Mouse (Mus musculus) C3H10T1/2 (cell line): Measurements from ENCODE around the gene Vtn. TPM values are rescaled to one million over a fixed set of nuclear protein-coding genes. Genes with fewer than 3 reads are reported as not detected.

Experiments used
- polyA plus RNA-seq, 2 experiments: library from polyadenylated mRNA; unstranded; fragments of >200 nt; fragmentation: generic; extraction: Trizol; gene quantifications; one replicate each; pipeline ENCODE4 v1.2.1; 2012; ENCODE audit warnings: missing spikeins in 2 of 2

The Vtn gene
- under 1 TPM in 1 of 2 experiments, not detected in 1; 0.09 TPM for polyA plus RNA-seq

DNA sequence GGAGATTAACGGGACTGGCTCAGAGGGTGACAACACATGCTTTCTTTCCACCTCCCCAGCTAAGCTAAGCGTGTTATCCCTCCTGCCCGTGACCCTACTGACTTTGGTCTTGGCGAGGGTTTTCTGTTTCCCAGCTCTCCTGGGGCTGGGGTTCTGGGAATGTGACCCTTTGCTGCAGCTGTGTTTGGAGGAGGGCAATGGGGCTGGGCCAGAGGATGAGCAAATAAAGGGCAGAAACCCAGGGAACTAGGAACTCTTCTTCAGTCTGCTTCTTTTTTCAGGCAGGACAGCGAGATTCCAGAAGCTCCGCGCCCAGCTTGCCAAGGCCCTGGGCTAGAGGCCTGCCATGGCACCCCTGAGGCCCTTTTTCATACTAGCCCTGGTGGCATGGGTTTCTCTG is at the start of gene Vtn:
Gene Vtn, plus strand, starts transcription at position 88 of the 400 bp plus-strand sequence.

DNA sequence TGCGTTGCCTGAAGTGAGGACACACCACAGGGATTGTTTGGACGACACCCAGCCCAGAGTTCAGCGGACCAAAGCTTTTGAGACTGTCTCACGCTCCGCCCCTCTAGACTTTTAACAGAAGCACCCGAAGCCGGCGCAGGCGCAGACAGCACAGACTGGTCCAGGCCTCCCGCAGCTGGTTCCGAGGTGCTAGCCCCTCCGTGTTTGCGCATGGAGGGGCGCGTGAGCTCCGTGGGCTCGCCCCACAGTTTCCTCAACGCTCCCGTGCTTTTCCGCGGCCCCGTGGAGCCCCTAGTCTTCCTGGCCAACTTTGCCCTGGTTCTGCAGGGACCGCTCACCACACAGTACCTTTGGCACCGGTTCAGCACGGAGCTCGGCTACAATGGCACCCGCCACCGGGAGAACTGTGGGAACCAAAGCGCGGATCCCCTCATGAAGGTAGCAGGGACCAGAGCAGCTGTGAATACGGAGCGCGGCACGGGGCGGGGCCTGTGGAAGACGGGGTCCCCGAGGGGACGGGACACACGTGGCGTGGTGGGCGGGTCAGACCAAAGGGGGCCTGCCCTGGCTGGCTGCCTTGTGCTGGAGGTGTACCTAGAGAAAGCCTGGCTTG is 33.2 kb upstream of the Vtn start, which contains the start of gene Slc46a1:
Gene Slc46a1, plus strand, starts transcription at position 130 of the 613 bp plus-strand sequence.

GRCm38 (mm10) chr11:78497544-78498522 is 1.1 kb upstream of the Vtn start, which contains the start of gene Sarm1:
TSS of gene Sarm1 (minus strand) at chr11:78497754.

DNA sequence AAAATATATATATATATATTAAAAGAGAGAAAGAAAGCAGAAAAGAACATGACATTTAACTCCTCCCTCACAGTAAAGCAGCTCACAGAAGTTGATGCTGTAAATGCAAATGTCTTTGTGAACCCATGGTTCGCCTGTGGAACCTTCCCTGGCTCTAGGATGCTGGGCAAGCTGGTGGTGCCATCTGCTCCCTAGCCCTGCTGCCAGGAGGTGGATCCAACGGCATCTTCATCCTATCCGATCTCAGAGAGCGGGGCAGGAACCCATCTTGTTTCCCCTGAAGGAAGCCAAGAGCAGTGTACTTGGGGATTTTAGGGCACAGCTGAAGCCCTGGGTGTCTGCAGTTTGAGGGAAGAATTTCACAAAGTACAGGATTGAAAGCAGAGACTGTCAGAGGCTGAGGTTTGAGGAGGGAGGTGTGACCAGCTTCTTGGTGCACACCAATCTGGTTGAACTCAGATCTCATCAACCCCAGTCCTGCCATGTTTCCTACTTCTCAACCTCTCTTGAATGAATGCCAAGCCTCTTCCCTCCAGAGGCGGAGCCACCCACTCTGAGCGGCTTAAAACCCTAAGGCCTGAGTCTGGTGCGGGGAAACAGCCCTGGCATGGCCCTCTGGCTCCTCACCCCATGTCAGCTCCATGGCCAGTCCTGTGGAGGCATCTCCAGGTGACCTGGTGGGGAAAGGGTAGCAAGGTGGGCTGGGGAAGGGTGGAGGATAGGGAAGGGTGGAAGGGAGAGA is 4.2 kb downstream of the Vtn start, which contains the start of gene Sebox:
Gene Sebox, plus strand, starts transcription at position 539 of the 742 bp plus-strand sequence.

GRCm38 (mm10) chr11:78512025-78512957 is 13.4 kb downstream of the Vtn start, which contains the start of the genes Tmem199 and Poldip2:
TSS of gene Tmem199 (minus strand) at chr11:78512172.
TSS of gene Poldip2 (plus strand) at chr11:78512193.

GRCm38 (mm10) chr11:78536080-78536689 is 37.3 kb downstream of the Vtn start, which contains the start of the genes Tnfaip1 and Ift20:
TSS of gene Tnfaip1 (minus strand) at chr11:78536332.
TSS of gene Ift20 (plus strand) at chr11:78536361.

DNA sequence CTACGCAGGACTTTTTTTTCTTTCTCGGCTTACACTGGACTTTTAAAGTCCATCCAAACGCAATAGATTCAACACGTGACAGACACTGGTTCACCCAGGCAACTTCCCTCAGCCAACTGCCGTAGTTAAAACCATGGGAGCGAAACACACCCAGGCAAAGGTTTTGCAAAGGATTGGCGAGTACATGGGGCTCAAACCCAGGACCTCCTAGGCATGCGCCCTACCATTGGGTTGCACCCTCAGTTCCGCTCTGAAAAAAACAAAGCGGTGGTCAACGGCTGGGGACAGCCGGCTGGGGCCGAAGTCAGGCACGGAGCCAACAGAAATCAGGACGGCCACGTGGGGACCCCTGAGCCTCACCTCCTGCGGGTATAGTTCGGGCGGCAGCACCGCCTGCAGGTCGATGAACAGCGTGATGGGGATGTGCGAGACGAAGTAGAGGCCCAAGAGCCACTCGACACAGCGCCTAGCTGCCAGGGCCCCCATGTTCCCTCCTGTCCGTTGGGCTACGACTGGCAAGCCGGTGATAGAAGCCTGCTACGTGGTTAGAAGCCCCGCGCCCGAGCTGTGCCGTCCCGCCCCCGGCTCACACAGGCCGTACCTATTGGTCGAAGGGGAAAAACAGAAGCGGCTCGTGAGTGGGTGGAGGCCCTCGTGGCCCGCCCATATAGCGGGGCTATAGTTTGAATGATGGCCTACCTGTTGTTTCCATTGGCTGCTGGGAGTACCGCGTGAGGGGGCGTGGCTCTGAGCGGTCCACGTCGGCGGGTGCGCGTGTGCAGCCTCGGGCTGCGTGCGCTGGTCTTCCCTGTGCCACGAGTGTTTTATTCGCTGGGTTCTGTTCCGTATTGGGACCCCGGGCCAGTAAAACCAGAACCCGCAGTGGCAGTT is 51.5 kb downstream of the Vtn start, which contains the start of gene Tmem97:
Gene Tmem97, minus strand, starts transcription at position 610 of the 891 bp plus-strand sequence.

Other genes starting within 250 kb of the Vtn start
- 10 to 100 TPM; 20.6 to 56.8 TPM for gene 2610507B11Rik, start 237.3 kb upstream of the Vtn start, polyA plus RNA-seq
- gene BC030499, start 208.2 kb upstream of the Vtn start, polyA plus RNA-seq, result under 1 TPM in 1 of 2 experiments, not detected in 1; 0.22 TPM
- gene Spag5, start 197.6 kb upstream of the Vtn start, polyA plus RNA-seq, result 10 to 100 TPM in 1 of 2 experiments, 1 to 10 TPM in 1; 8.1 to 38.0 TPM
- under 1 TPM; 0.09 to 0.91 TPM for gene Aldoc, start 176.1 kb upstream of the Vtn start, polyA plus RNA-seq
- gene Pigs, start 170.7 kb upstream of the Vtn start, polyA plus RNA-seq, result 10 to 100 TPM; 30.3 to 84.7 TPM
- gene Unc119, start 155.6 kb upstream of the Vtn start, polyA plus RNA-seq, result 10 to 100 TPM; 22.4 to 75.8 TPM
- under 1 TPM; 0.02 to 0.05 TPM for gene Foxn1, start 112.5 kb upstream of the Vtn start, polyA plus RNA-seq
- gene Slc13a2, start 76.9 kb upstream of the Vtn start, polyA plus RNA-seq, result not detected
- 10 to 100 TPM; 10.1 to 12.5 TPM for gene Slc46a1, start 33.4 kb upstream of the Vtn start, polyA plus RNA-seq
- gene Sarm1, start 1.3 kb upstream of the Vtn start, polyA plus RNA-seq, result 1 to 10 TPM in 1 of 2 experiments, under 1 TPM in 1; 0.87 to 3.5 TPM
- gene Sebox, start 4.4 kb downstream of the Vtn start, polyA plus RNA-seq, result not detected
- 10 to 100 TPM; 10.3 to 14.8 TPM for gene Tmem199, start 13.1 kb downstream of the Vtn start, polyA plus RNA-seq
- gene Poldip2, start 13.1 kb downstream of the Vtn start, polyA plus RNA-seq, result 100 to 1,000 TPM in 1 of 2 experiments, 10 to 100 TPM in 1; 95.3 to 100 TPM
- gene Tnfaip1, start 37.2 kb downstream of the Vtn start, polyA plus RNA-seq, result 10 to 100 TPM; 42.0 to 44.5 TPM
- gene Ift20, start 37.3 kb downstream of the Vtn start, polyA plus RNA-seq, result 10 to 100 TPM; 13.1 to 95.5 TPM
- gene Tmem97, start 51.7 kb downstream of the Vtn start, polyA plus RNA-seq, result 100 to 1,000 TPM in 1 of 2 experiments, 10 to 100 TPM in 1; 50.5 to 224 TPM
- 1 to 10 TPM in 1 of 2 experiments, under 1 TPM in 1; 0.77 to 2.7 TPM for gene Nlk, start 198.3 kb downstream of the Vtn start, polyA plus RNA-seq